Mouse (Mus musculus) macrophage (primary cell): ENCODE measurements around the gene Tef. TPM values are rescaled to one million over a fixed set of nuclear protein-coding genes. Genes with fewer than 3 reads are reported as not detected.

Source experiments
- H3K27ac ChIP-seq: fragments of 350-480 bp; formaldehyde crosslinking; 2 replicates; pipeline ENCODE4 v1.9.0; 2021
- H3K36me3 ChIP-seq: fragments of 350-480 bp; formaldehyde crosslinking; 2 replicates; pipeline ENCODE4 v1.9.0; 2021; ENCODE audit errors: inconsistent target
- H3K4me3 ChIP-seq: fragments of 350-480 bp; formaldehyde crosslinking; 2 replicates; pipeline ENCODE4 v1.9.0; 2021; ENCODE audit errors: inconsistent target
- H3K79me2 ChIP-seq: fragments of 350-480 bp; formaldehyde crosslinking; 2 replicates; pipeline ENCODE4 v1.9.0; 2021; ENCODE audit errors: inconsistent target
- WGBS: methylation state at CpG from one replicate; pipeline ENCODE4 v1.1.7; 2026; ENCODE audit warnings: inconsistent platforms; ENCODE audit not compliant: missing documents; 5-methylcytosine and 5-hydroxymethylcytosine counted together
- polyA plus RNA-seq: library from polyadenylated mRNA; stranded (reverse); fragments of 250-400 nt; gene quantifications from 3 replicates; pipeline ENCODE4 v1.2.4, GENCODE M21; 2018; ENCODE audit warnings: inconsistent platforms

Tef gene
- polyA plus RNA-seq, 1 experiment from 2014 or later = 23.6 TPM

GRCm38 (mm10) chr15:81776631-81777422 lies 25.4 kb upstream of the Tef start:
- Histone ChIP-seq H3K79me2 (no peaks in the 10 kb centered on the region), H3K36me3 (0 out of 2 replicates have a peak, but pooled peaks cover 20% of the 10 kb centered on the region), H3K4me3 (no peak overlapping the region), H3K27ac (no peak overlapping the region)
- 86% methylated on average over 11 of the region's 11 CpGs for WGBS

GRCm38 (mm10) chr15:81781816-81782215 lies 20.4 kb upstream of the Tef start:
- Histone ChIP-seq H3K4me3 (no peak overlapping the region), H3K36me3 (peaks cover 27% of the 10 kb centered on the region; the same call in 1 of the 2 replicates), H3K79me2 (no peaks in the 10 kb centered on the region), H3K27ac (no peak overlapping the region)
- WGBS = 89% methylated on average over 7 of the region's 7 CpGs

GRCm38 (mm10) chr15:81784762-81785161 lies 17.5 kb upstream of the Tef start:
- Histone ChIP-seq H3K27ac (no peak overlapping the region), H3K79me2 (no peaks in the 10 kb centered on the region), H3K4me3 (no peak overlapping the region), H3K36me3 (peaks cover 22% of the 10 kb centered on the region; the same call in 1 of the 2 replicates)
- WGBS = 79% methylated on average over 5 of the region's 5 CpGs

GRCm38 (mm10) chr15:81785701-81786100 lies 16.5 kb upstream of the Tef start:
- peaks cover 14% of the 10 kb centered on the region; the same call in 1 of the 2 replicates for H3K36me3 ChIP-seq
- no peak overlapping the region for H3K4me3 ChIP-seq
- H3K79me2 ChIP-seq = no peaks in the 10 kb centered on the region
- 96% methylated on average over 8 of the region's 8 CpGs for WGBS
- H3K27ac ChIP-seq = no peak overlapping the region

- no peak overlapping the region for H3K4me3 ChIP-seq
- no peak overlapping the region for H3K27ac ChIP-seq
- H3K36me3 ChIP-seq = peaks cover 14% of the 10 kb centered on the region; the same call in 1 of the 2 replicates
- WGBS = 94% methylated on average over 13 of the region's 13 CpGs
- H3K79me2 ChIP-seq = no peaks in the 10 kb centered on the region
Observed at GRCm38 (mm10) chr15:81787525-81787924, 14.7 kb upstream of the Tef start.

- H3K4me3 ChIP-seq = no peak overlapping the region
- WGBS = 97% methylated on average over 9 of the region's 9 CpGs
- 0 out of 2 replicates have a peak, but pooled peaks cover 3% of the 10 kb centered on the region for H3K36me3 ChIP-seq
- no peaks in the 10 kb centered on the region for H3K79me2 ChIP-seq
- no peak overlapping the region for H3K27ac ChIP-seq
Observed at GRCm38 (mm10) chr15:81792444-81792843, 9.8 kb upstream of the Tef start.

GRCm38 (mm10) chr15:81796228-81796627 lies 6.0 kb upstream of the Tef start:
- Histone ChIP-seq H3K27ac (no peak overlapping the region), H3K79me2 (no peaks in the 10 kb centered on the region), H3K36me3 (no peaks in the 10 kb centered on the region), H3K4me3 (no peak overlapping the region)
- 78% methylated on average over 3 of the region's 3 CpGs for WGBS

GRCm38 (mm10) chr15:81797861-81798260 lies 4.4 kb upstream of the Tef start:
- H3K79me2 ChIP-seq = no peaks in the 10 kb centered on the region
- no peak overlapping the region for H3K4me3 ChIP-seq
- H3K36me3 ChIP-seq = no peaks in the 10 kb centered on the region
- 92% methylated on average over 6 of the region's 6 CpGs for WGBS
- no peak overlapping the region for H3K27ac ChIP-seq

- Histone ChIP-seq H3K36me3 (no peaks in the 10 kb centered on the region), H3K4me3 (no peak overlapping the region), H3K27ac (no peak overlapping the region), H3K79me2 (no peaks in the 10 kb centered on the region)
- WGBS = 96% methylated on average over 4 of the region's 4 CpGs
Observed at GRCm38 (mm10) chr15:81798421-81798820, 3.8 kb upstream of the Tef start.

- Histone ChIP-seq H3K79me2 (no peaks in the 10 kb centered on the region), H3K4me3 (no peak overlapping the region), H3K36me3 (no peaks in the 10 kb centered on the region), H3K27ac (no peak overlapping the region)
- WGBS = 95% methylated on average over 3 of the region's 3 CpGs
Observed at GRCm38 (mm10) chr15:81800391-81800790, 1.8 kb upstream of the Tef start.

GRCm38 (mm10) chr15:81802941-81803351 lies 725 bp downstream of the Tef start:
- H3K4me3 ChIP-seq = no peak overlapping the region
- no peaks in the 10 kb centered on the region for H3K36me3 ChIP-seq
- no peak overlapping the region for H3K27ac ChIP-seq
- WGBS = 31% methylated on average over 8 of the region's 8 CpGs
- H3K79me2 ChIP-seq = no peaks in the 10 kb centered on the region

GRCm38 (mm10) chr15:81803425-81803951 lies 1.3 kb downstream of the Tef start:
- Histone ChIP-seq H3K36me3 (no peaks in the 10 kb centered on the region), H3K79me2 (no peaks in the 10 kb centered on the region), H3K4me3 (no peak overlapping the region), H3K27ac (no peak overlapping the region)
- WGBS = 87% methylated on average over 4 of the region's 4 CpGs

- no peaks in the 10 kb centered on the region for H3K36me3 ChIP-seq
- H3K79me2 ChIP-seq = no peaks in the 10 kb centered on the region
- WGBS = 100% methylated on average over 1 of the region's 1 CpGs
- H3K27ac ChIP-seq = no peak overlapping the region
- H3K4me3 ChIP-seq = no peak overlapping the region
Observed at GRCm38 (mm10) chr15:81804172-81804571, 2.0 kb downstream of the Tef start.

GRCm38 (mm10) chr15:81804883-81805282 lies 2.7 kb downstream of the Tef start:
- H3K27ac ChIP-seq = no peak overlapping the region
- no peaks in the 10 kb centered on the region for H3K36me3 ChIP-seq
- WGBS = 59% methylated on average over 3 of the region's 3 CpGs
- H3K4me3 ChIP-seq = no peak overlapping the region
- no peaks in the 10 kb centered on the region for H3K79me2 ChIP-seq

- H3K27ac ChIP-seq = no peak overlapping the region
- no peaks in the 10 kb centered on the region for H3K79me2 ChIP-seq
- WGBS = 82% methylated on average over 6 of the region's 6 CpGs
- H3K4me3 ChIP-seq = no peak overlapping the region
- no peaks in the 10 kb centered on the region for H3K36me3 ChIP-seq
Observed at GRCm38 (mm10) chr15:81805624-81806023, 3.4 kb downstream of the Tef start.
